Mouse (Mus musculus): Measurements from ENCODE around the gene Odf4. TPM values are rescaled to one million over a fixed set of nuclear protein-coding genes. Genes with fewer than 3 reads are reported as not detected.

The Odf4 gene
- total and polyA plus RNA-seq, 2 experiments from 2014 or later, result not detected

- 0 out of 2 replicates have a peak, but pooled peaks cover 8% of the 10 kb centered on the region for H3K27me3 ChIP-seq (ENCODE audit: control insufficient read depth, insufficient read depth, low read length)
- DNase-seq (ENCODE audit: low spot score), result no peak
These were observed 29.8 kb upstream of the Odf4 start for GRCm38 (mm10) chr11:68956697-68957096.

GRCm38 (mm10) chr11:68956107-68956506, 29.2 kb upstream of the Odf4 start:
- Histone ChIP-seq H3K9ac (replicated peaks; ENCODE audit: low read depth, low read length) (no peak overlapping the region), H3K36me3 (replicated peaks; ENCODE audit: control insufficient read depth, insufficient read depth, low read length) (no peaks in the 10 kb centered on the region), H3K4me2 (ENCODE audit: low read depth, low read length) (peak overlapping the region; percentile 69), H3K9me3 (replicated peaks; ENCODE audit: control insufficient read depth, low read length) (no peaks in the 10 kb centered on the region), H3K4me3 (ENCODE audit: low read depth, low read length) (peak overlapping the region; percentile 48), H3K27me3 (ENCODE audit: control insufficient read depth, insufficient read depth, low read length) (0 out of 2 replicates have a peak, but pooled peaks cover 8% of the 10 kb centered on the region), H3K27ac (ENCODE audit: low read depth) (peak overlapping the region; percentile 84), H3K4me1 (ENCODE audit: control insufficient read depth, insufficient read depth) (0 out of 2 replicates have a peak, but pooled peaks cover 5% of the 10 kb centered on the region)
- TF ChIP-seq EP300 (IDR thresholded peaks at IDR 0.05; ENCODE audit: low read depth) (0 out of 2 replicates have a peak, but pooled peaks have one; percentile 31), CTCF (IDR thresholded peaks at IDR 0.05; ENCODE audit: low read depth) (no peak)
- peak; percentile 66; the same call in 1 of the 2 replicates for ATAC-seq (ENCODE audit: insufficient read depth, low read depth)
- 4% methylated on average over 3 of the region's 3 CpGs for WGBS
- peak; percentile 74 for DNase-seq (ENCODE audit: low spot score)

More at GRCm38 (mm10) chr11:68956697-68957096, 29.8 kb upstream of the Odf4 start:
- H3K9me3 ChIP-seq (replicated peaks; ENCODE audit: control insufficient read depth, low read length), result no peaks in the 10 kb centered on the region
- peak; percentile 59 for ATAC-seq (ENCODE audit: insufficient read depth, low read depth)
- H3K27ac ChIP-seq (ENCODE audit: low read depth), result peak overlapping the region; percentile 84
- TF ChIP-seq EP300 (IDR thresholded peaks at IDR 0.05; ENCODE audit: low read depth) (no peak), CTCF (IDR thresholded peaks at IDR 0.05; ENCODE audit: low read depth) (no peak)
- 32% methylated on average over 13 of the region's 13 CpGs for WGBS
- no peaks in the 10 kb centered on the region for H3K36me3 ChIP-seq (replicated peaks; ENCODE audit: control insufficient read depth, insufficient read depth, low read length)
- H3K4me1 ChIP-seq (ENCODE audit: control insufficient read depth, insufficient read depth), result 0 out of 2 replicates have a peak, but pooled peaks cover 5% of the 10 kb centered on the region
- H3K4me3 ChIP-seq (ENCODE audit: low read depth, low read length), result peak overlapping the region; percentile 48
- peak overlapping the region; percentile 69 for H3K4me2 ChIP-seq (ENCODE audit: low read depth, low read length)
- H3K9ac ChIP-seq (replicated peaks; ENCODE audit: low read depth, low read length), result peak overlapping the region; percentile 46

GRCm38 (mm10) chr11:68955473-68955872, 28.6 kb upstream of the Odf4 start:
- 0 out of 2 replicates have a peak, but pooled peaks cover 8% of the 10 kb centered on the region for H3K27me3 ChIP-seq (ENCODE audit: control insufficient read depth, insufficient read depth, low read length)
- peak overlapping the region; percentile 69 for H3K4me2 ChIP-seq (ENCODE audit: low read depth, low read length)
- H3K9ac ChIP-seq (replicated peaks; ENCODE audit: low read depth, low read length), result no peak overlapping the region

GRCm38 (mm10) chr11:68954408-68954807, 27.5 kb upstream of the Odf4 start:
- Histone ChIP-seq H3K9me3 (replicated peaks; ENCODE audit: control insufficient read depth, low read length) (no peaks in the 10 kb centered on the region), H3K27me3 (ENCODE audit: control insufficient read depth, insufficient read depth, low read length) (0 out of 2 replicates have a peak, but pooled peaks cover 8% of the 10 kb centered on the region), H3K4me3 (ENCODE audit: low read depth, low read length) (peak overlapping the region; percentile 41), H3K9ac (replicated peaks; ENCODE audit: low read depth, low read length) (peak overlapping the region; percentile 37), H3K4me1 (ENCODE audit: control insufficient read depth, insufficient read depth) (0 out of 2 replicates have a peak, but pooled peaks cover 5% of the 10 kb centered on the region), H3K4me2 (ENCODE audit: low read depth, low read length) (peak overlapping the region; percentile 69), H3K27ac (ENCODE audit: low read depth) (no peak overlapping the region), H3K36me3 (replicated peaks; ENCODE audit: control insufficient read depth, insufficient read depth, low read length) (0 out of 2 replicates have a peak, but pooled peaks cover under 1% of the 10 kb centered on the region)
- TF ChIP-seq EP300 (IDR thresholded peaks at IDR 0.05; ENCODE audit: low read depth), result no peak
- no peak for TF ChIP-seq CTCF (IDR thresholded peaks at IDR 0.05; ENCODE audit: low read depth)
- ATAC-seq (ENCODE audit: insufficient read depth, low read depth) (no peak), DNase-seq (ENCODE audit: low spot score) (no peak)
- 1% methylated on average over 17 of the region's 17 CpGs for WGBS

More at GRCm38 (mm10) chr11:68955473-68955872, 28.6 kb upstream of the Odf4 start:
- H3K9me3 ChIP-seq (replicated peaks; ENCODE audit: control insufficient read depth, low read length), result no peaks in the 10 kb centered on the region
- 0 out of 2 replicates have a peak, but pooled peaks cover 5% of the 10 kb centered on the region for H3K4me1 ChIP-seq (ENCODE audit: control insufficient read depth, insufficient read depth)
- TF ChIP-seq CTCF (IDR thresholded peaks at IDR 0.05; ENCODE audit: low read depth), result no peak
- no peak for TF ChIP-seq EP300 (IDR thresholded peaks at IDR 0.05; ENCODE audit: low read depth)
- H3K4me3 ChIP-seq (ENCODE audit: low read depth, low read length), result peak overlapping the region; percentile 41
- DNase-seq (ENCODE audit: low spot score), result no peak
- no peaks in the 10 kb centered on the region for H3K36me3 ChIP-seq (replicated peaks; ENCODE audit: control insufficient read depth, insufficient read depth, low read length)
- peak overlapping the region; percentile 38; the same call in 1 of the 2 replicates for H3K27ac ChIP-seq (ENCODE audit: low read depth)
- 50% methylated on average over 5 of the region's 5 CpGs for WGBS
- no peak for ATAC-seq (ENCODE audit: insufficient read depth, low read depth)

GRCm38 (mm10) chr11:68953903-68954302, 27.0 kb upstream of the Odf4 start:
- H3K4me1 ChIP-seq (ENCODE audit: control insufficient read depth, insufficient read depth), result 0 out of 2 replicates have a peak, but pooled peaks cover 5% of the 10 kb centered on the region
- peak overlapping the region; percentile 69 for H3K4me2 ChIP-seq (ENCODE audit: low read depth, low read length)
- peak overlapping the region; percentile 37; the same call in 1 of the 2 replicates for H3K9ac ChIP-seq (replicated peaks; ENCODE audit: low read depth, low read length)
- 0 out of 2 replicates have a peak, but pooled peaks cover 8% of the 10 kb centered on the region for H3K27me3 ChIP-seq (ENCODE audit: control insufficient read depth, insufficient read depth, low read length)
- H3K4me3 ChIP-seq (ENCODE audit: low read depth, low read length), result peak overlapping the region; percentile 41
- ATAC-seq (ENCODE audit: insufficient read depth, low read depth), result no peak
- no peak for TF ChIP-seq CTCF (IDR thresholded peaks at IDR 0.05; ENCODE audit: low read depth)
- no peak for TF ChIP-seq EP300 (IDR thresholded peaks at IDR 0.05; ENCODE audit: low read depth)
- H3K27ac ChIP-seq (ENCODE audit: low read depth), result no peak overlapping the region
- DNase-seq (ENCODE audit: low spot score), result no peak
- WGBS, result 11% methylated on average over 13 of the region's 13 CpGs
- no peaks in the 10 kb centered on the region for H3K9me3 ChIP-seq (replicated peaks; ENCODE audit: control insufficient read depth, low read length)
- H3K36me3 ChIP-seq (replicated peaks; ENCODE audit: control insufficient read depth, insufficient read depth, low read length), result 0 out of 2 replicates have a peak, but pooled peaks cover 6% of the 10 kb centered on the region

All from heart, postnatal 0 days (tissue).